Mouse (Mus musculus) liver, postnatal 0 days (tissue): ENCODE measurements at regions not wholly inside any gene's neighbourhood (a gene's known extent, or its start where the extent isn't known, plus 50 kb on each side); places are given as distances from the start of the nearest gene placed in this dataset.
A peak's percentile ranks its signal among the peaks of the same experiment; 100 is the strongest.

ENCODE experiments used
- ATAC-seq: fragments of 200-750 bp; cut with Nextera tagmentation; 2 replicates; pipeline ENCODE4 v1.8.0; 2017; ENCODE audit warnings: mild to moderate bottlenecking, moderate library complexity
- DNase-seq: peaks from one replicate; pipeline ENCODE4 v3.0.0-alpha.2; 2016
- H3K27ac ChIP-seq: fragments of 300-500 bp; sonication (generic); 2 replicates; pipeline ENCODE4 v1.5.1; 2014; ENCODE audit warnings: antibody characterized with exemption, moderate library complexity, mild to moderate bottlenecking, low read depth
- H3K27me3 ChIP-seq: fragments of 300-500 bp; sonication (generic); 2 replicates; pipeline ENCODE4 v1.6.1; 2014; ENCODE audit warnings: low read length, control low read depth, mixed read lengths; ENCODE audit not compliant: insufficient read depth
- H3K36me3 ChIP-seq: fragments of 300-500 bp; sonication (generic); replicated peaks from 2 replicates; pipeline ENCODE4 v1.6.1; 2014; ENCODE audit warnings: mild to moderate bottlenecking, control low read depth, low read length, moderate library complexity, mixed read lengths; ENCODE audit not compliant: insufficient read depth
- H3K4me1 ChIP-seq: fragments of 300-500 bp; sonication (generic); 2 replicates; pipeline ENCODE4 v1.6.1; 2014; ENCODE audit warnings: antibody characterized with exemption, mild to moderate bottlenecking, control low read depth; ENCODE audit not compliant: insufficient read depth
- H3K4me2 ChIP-seq: fragments of 300-500 bp; sonication (generic); 2 replicates; pipeline ENCODE4 v1.6.1; 2014; ENCODE audit warnings: low read depth, mild to moderate bottlenecking, low read length, moderate library complexity, mixed read lengths
- H3K4me3 ChIP-seq: fragments of 300-500 bp; sonication (generic); 2 replicates; pipeline ENCODE4 v1.5.1; 2014; ENCODE audit warnings: low read depth, low read length
- H3K9ac ChIP-seq: fragments of 300-500 bp; sonication (generic); replicated peaks from 2 replicates; pipeline ENCODE4 v1.6.1; 2014; ENCODE audit warnings: mild to moderate bottlenecking, moderate library complexity
- H3K9me3 ChIP-seq: fragments of 300-500 bp; sonication (generic); 2 replicates; pipeline ENCODE4 v1.6.1; 2016; ENCODE audit warnings: mild to moderate bottlenecking, control low read depth, low read length, mixed read lengths
- CTCF ChIP-seq: sonication (generic); IDR thresholded peaks from 2 replicates; pipeline ENCODE4 v1.5.1; 2016; ENCODE audit warnings: antibody characterized with exemption, low read depth
- EP300 ChIP-seq: IDR thresholded peaks from 2 replicates; pipeline ENCODE4 v1.6.1; 2016; ENCODE audit warnings: antibody characterized with exemption, low read depth, mild to moderate bottlenecking
- WGBS: fragments of 180-500 bp; shearing (Covaris S2); extraction: QIAGEN DNeasy Blood & Tissue Kit; methylation state at CpG from one replicate; pipeline ENCODE4 v1.1.7; 2014; ENCODE audit not compliant: insufficient replicate concordance; 5-methylcytosine and 5-hydroxymethylcytosine counted together

- DNase-seq (no peak), ATAC-seq (no peak)
- no peaks in the 10 kb centered on the region for H3K4me1 ChIP-seq
- H3K9me3 ChIP-seq = no peaks in the 10 kb centered on the region
- H3K27ac ChIP-seq = no peak overlapping the region
- H3K27me3 ChIP-seq = no peaks in the 10 kb centered on the region
- H3K36me3 ChIP-seq = no peaks in the 10 kb centered on the region
- no peak overlapping the region for H3K4me2 ChIP-seq
- 42% methylated on average over 1 of the region's 1 CpGs for WGBS
- H3K9ac ChIP-seq = no peak overlapping the region
- H3K4me3 ChIP-seq = no peak overlapping the region
- TF ChIP-seq CTCF (no peak), EP300 (no peak)
Observed at GRCm38 (mm10) chrX:68507664-68508063, 170.7 kb upstream of the Fmr1 start.

DNA sequence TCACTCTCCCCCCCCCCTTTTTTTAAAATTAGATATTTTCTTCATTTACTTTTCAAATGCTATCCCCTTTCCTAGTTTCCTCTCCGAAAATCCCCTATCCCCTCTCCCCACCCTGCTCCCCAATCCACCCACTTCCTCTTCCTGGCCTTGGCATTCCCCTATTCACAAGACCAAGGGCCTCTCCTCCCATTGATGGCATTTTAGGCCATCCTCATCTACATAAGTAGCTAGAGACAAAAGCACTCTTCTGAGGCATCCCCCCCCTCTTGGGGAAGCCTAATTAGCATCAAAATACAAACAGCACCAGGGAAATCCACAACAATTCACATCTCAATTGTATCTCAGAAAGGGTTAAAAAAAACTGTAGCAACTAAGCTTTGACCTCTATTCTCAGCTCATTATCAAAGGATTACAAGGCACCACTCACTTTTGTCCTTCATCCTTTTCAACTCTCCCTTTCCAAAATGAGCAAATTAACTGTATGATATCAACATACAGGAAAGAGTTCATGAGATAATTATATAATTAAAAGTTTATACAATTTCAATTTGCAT, 166.1 kb upstream of the Fmr1 start:
- Histone ChIP-seq H3K36me3 (no peaks in the 10 kb centered on the region), H3K4me2 (no peak overlapping the region), H3K9ac (no peak overlapping the region), H3K27ac (no peak overlapping the region), H3K9me3 (no peaks in the 10 kb centered on the region), H3K4me1 (no peaks in the 10 kb centered on the region), H3K4me3 (no peak overlapping the region), H3K27me3 (no peaks in the 10 kb centered on the region)
- 57% methylated on average over 1 of the region's 1 CpGs for WGBS
- DNase-seq (no peak), ATAC-seq (no peak)
- TF ChIP-seq EP300 (no peak), CTCF (no peak)

DNA sequence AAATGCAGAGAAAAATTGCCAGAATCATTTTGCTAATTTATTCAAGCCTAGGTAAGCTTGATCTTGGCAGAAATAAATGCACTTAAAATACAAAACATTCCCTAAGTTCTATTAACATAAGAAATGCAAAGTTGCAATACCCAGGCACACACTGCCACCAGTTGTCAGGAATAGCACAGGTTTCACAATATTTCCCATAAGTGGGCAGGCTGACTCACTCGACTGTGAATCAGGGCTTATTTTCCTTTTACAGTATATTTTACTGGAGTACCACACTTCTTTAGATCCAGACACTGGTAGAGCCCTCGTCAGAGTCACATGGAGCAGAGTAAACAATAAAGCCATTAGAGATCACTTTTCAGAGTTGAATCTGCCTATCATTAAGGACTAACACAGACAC, 131.8 kb upstream of the Fmr1 start:
- Histone ChIP-seq H3K27ac (no peak overlapping the region), H3K27me3 (no peaks in the 10 kb centered on the region), H3K9ac (no peak overlapping the region), H3K4me1 (no peaks in the 10 kb centered on the region), H3K4me2 (no peak overlapping the region), H3K9me3 (no peaks in the 10 kb centered on the region), H3K4me3 (no peak overlapping the region), H3K36me3 (no peaks in the 10 kb centered on the region)
- TF ChIP-seq CTCF (no peak), EP300 (no peak)
- DNase-seq (no peak), ATAC-seq (no peak)
- 52% methylated on average over 2 of the region's 2 CpGs for WGBS

DNA sequence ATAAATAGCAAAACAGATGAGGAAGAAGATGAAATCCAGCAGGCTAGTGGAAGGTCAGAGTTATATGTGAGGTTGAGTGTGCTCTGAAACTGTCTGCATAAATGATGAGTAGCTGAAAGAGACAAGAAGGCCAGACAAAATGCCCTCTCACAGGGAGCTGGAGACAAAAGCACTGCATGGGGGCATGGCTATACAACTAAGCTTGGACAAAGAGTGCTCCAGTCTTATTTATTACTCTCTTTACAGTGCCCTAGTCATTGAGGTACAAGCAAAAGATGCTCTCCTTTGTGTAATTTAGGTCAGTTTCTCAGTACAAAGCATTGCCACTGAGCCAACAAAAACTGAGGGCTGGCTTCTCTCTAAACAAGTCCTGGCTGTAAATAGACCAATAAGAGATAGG, 124.3 kb upstream of the Fmr1 start:
- H3K4me3 ChIP-seq = no peak overlapping the region
- TF ChIP-seq EP300 (no peak), CTCF (no peak)
- no peak for ATAC-seq
- no peak overlapping the region for H3K9ac ChIP-seq
- H3K4me2 ChIP-seq = no peak overlapping the region
- no peaks in the 10 kb centered on the region for H3K4me1 ChIP-seq
- H3K36me3 ChIP-seq = no peaks in the 10 kb centered on the region
- no peak for DNase-seq
- H3K9me3 ChIP-seq = no peaks in the 10 kb centered on the region
- H3K27ac ChIP-seq = no peak overlapping the region
- no peaks in the 10 kb centered on the region for H3K27me3 ChIP-seq

- H3K36me3 ChIP-seq = no peaks in the 10 kb centered on the region
- no peaks in the 10 kb centered on the region for H3K9me3 ChIP-seq
- H3K4me2 ChIP-seq = no peak overlapping the region
- no peak for TF ChIP-seq CTCF
- TF ChIP-seq EP300 = no peak
- no peaks in the 10 kb centered on the region for H3K27me3 ChIP-seq
- DNase-seq (no peak), ATAC-seq (no peak)
- H3K4me1 ChIP-seq = no peaks in the 10 kb centered on the region
- no peak overlapping the region for H3K4me3 ChIP-seq
- 82% methylated on average over 2 of the region's 2 CpGs for WGBS
- H3K9ac ChIP-seq = no peak overlapping the region
- no peak overlapping the region for H3K27ac ChIP-seq
Observed at GRCm38 (mm10) chrX:68557717-68558116, 120.6 kb upstream of the Fmr1 start.

DNA sequence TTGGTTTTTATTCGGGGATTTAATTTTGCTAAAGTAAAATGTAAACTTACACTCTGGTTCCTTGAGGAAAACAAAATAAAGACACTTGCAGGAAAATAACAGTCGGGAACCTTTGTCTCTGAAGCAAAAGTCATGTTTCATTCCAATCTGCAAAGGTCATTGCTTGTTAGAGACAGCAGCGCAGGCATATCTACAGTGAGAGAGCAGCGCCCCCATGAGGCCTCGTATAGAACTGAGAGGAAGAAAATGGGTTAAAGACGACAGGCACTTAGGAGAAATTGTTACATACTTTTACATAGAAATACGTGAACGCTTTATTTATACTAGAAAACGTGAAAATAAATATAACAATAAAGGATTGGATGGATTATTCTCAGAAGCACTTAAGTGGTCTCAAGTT, 93.1 kb upstream of the Fmr1 start:
- 22% methylated on average over 9 of the region's 9 CpGs for WGBS
- no peak for ATAC-seq

GRCm38 (mm10) chrX:68622141-68622540, 56.2 kb upstream of the Fmr1 start:
- DNase-seq = no peak
- H3K4me2 ChIP-seq = no peak overlapping the region
- no peak for ATAC-seq
- TF ChIP-seq CTCF = no peak
- TF ChIP-seq EP300 = no peak
- H3K9me3 ChIP-seq = no peaks in the 10 kb centered on the region
- H3K4me3 ChIP-seq = no peak overlapping the region
- H3K36me3 ChIP-seq = no peaks in the 10 kb centered on the region
- no peaks in the 10 kb centered on the region for H3K27me3 ChIP-seq
- no peak overlapping the region for H3K27ac ChIP-seq
- H3K9ac ChIP-seq = no peak overlapping the region
- H3K4me1 ChIP-seq = no peaks in the 10 kb centered on the region
- WGBS = 73% methylated on average over 3 of the region's 3 CpGs

More for the DNA sequence above, 93.1 kb upstream of the Fmr1 start:
- Histone ChIP-seq H3K4me1 (no peaks in the 10 kb centered on the region), H3K4me3 (no peak overlapping the region), H3K9me3 (no peaks in the 10 kb centered on the region), H3K27me3 (no peaks in the 10 kb centered on the region), H3K9ac (no peak overlapping the region), H3K27ac (no peak overlapping the region), H3K4me2 (no peak overlapping the region), H3K36me3 (no peaks in the 10 kb centered on the region)
- DNase-seq = no peak
- peak; percentile 34 for TF ChIP-seq CTCF
- TF ChIP-seq EP300 = no peak
